Mouse (Mus musculus) stomach, postnatal 0 days (tissue): ENCODE results near the gene Des.

Experiments
- CTCF ChIP-seq: IDR thresholded peaks from 2 replicates; pipeline ENCODE4 v1.5.1; 2016; ENCODE audit warnings: antibody characterized with exemption, low read depth, mild to moderate bottlenecking, moderate library complexity
- EP300 ChIP-seq: optimal IDR thresholded peaks from 2 replicates; pipeline ENCODE3; 2016; ENCODE audit warnings: antibody characterized with exemption

DNA sequence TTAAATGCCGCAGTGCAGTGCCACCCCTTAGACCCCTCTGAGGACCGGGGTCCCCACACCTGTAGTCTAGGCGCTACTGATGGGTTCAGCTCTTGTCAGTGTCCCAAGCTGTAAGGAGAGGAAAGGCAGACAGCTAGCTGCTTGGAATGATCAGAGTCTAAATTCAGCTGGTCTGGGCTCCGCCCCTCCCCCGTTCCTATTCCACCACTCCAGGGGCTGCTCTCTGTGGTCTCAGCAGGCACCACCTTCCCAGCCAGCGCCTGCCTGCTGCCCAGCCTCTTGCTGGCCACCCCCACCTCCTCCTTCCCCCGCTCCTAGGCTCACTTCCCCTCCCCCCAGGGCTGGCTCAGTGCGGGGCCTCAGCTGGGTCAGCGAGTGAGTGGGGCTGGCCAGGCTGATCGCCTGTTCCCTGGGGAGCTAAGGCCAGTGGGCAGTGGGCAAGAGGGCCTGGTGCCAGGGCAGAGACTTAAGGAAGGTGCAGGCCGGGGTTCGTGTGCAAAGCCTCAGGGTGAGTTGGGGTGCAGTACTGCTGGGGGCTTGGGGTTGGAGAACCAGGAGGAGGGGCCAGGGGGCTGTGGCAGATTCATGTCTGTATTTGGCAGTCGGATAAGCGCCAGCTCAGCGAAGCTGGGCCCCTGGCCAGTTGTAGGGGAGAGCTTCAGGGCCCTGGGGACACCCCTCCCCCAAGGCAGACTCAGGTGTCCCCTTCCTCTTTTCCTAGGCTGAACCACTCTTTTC, 39.8 kb downstream of the Des start:
- TF ChIP-seq CTCF: peak; percentile 14
- no peak for TF ChIP-seq EP300
